Mouse (Mus musculus) frontal cortex, adult 2 months (tissue): ENCODE data around the gene Bloc1s5. TPM values are rescaled to one million over a fixed set of nuclear protein-coding genes. Genes with fewer than 3 reads are reported as not detected.
"Not testable (repeated sequence)": the region's sequence is repeated elsewhere in the genome, so short reads cannot be mapped to it uniquely, and the experiment has no call there.

Source experiments
- DNase-seq, 2 experiments: peaks; one replicate each; pipeline ENCODE4 v3.0.0; 2022; ENCODE audit warnings: low spot score in 1 of 2; ENCODE audit errors: extremely low spot score in 1 of 2
- polyA plus RNA-seq: library from polyadenylated mRNA; depleted of rRNA; stranded (reverse); fragments of >200 nt; gene quantifications from 2 replicates; pipeline ENCODE4 v1.2.3, GENCODE M21; 2012; rRNA removed

The Bloc1s5 gene
- 8.4 and 9.0 TPM in 2 replicates for polyA plus RNA-seq

DNA sequence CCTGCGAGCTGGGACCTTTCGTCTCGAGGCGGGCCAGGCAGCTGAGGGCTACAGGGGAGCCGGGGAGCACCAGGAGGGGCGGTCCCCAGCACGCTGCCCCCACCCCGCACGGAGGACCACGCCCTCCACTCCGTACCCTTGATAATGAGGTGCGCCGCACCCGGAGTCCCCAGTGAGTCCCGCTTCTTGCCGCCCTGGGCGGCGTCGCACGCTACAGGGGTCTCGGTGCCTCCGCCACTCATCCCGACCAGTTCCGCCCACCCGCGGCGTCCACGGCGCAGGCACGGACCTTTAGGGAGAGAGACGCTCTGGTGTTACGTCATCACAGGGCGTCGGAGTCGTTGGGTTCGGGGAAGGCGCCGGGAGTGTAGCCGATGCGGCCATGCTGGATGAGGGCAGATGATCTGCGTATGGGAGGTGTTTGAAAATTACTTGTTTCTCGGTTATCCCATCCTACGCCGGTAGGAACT lies at the start of gene Bloc1s5:
Bloc1s5 (minus strand) TSS at position 310 of the 470 bp plus-strand sequence.
- peak; percentile 88 to 97 for DNase-seq

DNA sequence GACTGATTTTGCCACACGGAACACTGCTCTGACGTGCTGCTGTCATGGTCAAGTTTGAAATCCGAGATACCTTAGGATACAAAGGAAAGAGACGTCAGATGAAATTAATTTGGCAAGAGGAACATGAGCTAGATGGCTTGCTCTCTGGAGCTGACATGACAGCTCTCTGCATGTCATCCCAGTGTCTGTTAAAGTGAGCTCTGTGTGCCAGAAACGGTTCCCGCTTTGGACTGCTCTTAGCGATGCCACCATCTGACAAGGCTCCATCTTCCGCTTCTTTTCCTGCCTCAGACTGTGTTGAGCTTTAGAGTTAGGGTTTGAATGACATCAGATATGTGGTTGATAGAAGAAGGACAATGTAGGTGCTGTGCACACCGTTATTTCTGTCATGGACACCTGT lies 37.4 kb upstream of the Bloc1s5 start:
- DNase-seq: no peak

DNA sequence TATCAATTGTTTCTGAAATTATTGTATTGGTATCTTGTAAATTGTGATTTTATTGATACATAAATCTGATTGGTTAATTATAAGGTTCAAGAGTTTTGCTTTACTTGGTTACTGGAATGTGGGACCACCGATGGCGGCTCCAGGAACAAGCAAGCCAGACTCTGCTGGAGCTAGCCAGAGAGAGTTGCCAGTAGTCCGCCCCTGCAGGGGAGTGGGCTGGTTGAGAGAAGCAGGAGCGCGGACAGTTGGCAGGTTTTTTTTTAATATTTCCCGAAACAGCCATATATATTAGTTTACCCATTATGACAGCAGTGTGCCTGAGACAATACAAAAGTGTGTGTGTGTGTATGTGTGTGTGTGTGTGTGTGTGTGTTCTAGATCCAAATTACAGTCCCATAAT lies 36.5 kb upstream of the Bloc1s5 start:
- not testable (repeated sequence) for DNase-seq

DNA sequence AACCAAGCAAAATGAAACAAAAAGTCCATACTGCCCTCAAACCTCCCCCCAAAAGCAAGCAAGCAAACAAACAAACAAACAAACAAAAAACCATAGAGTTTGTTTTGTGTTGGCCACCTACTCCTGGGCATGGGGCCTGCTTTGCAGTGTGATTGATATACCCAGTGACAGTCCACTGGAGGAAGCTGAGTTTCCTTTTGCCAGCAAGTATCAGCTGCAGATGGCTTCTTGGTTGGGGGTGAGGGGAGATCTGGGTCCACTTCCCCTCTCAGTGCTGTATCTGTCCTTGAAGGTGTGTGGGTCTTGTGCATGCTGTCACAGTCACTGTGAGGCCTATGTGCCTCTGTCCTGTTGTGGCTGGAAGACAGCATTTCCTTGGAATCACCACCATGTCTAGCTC lies 35.1 kb upstream of the Bloc1s5 start:
- no peak for DNase-seq

DNA sequence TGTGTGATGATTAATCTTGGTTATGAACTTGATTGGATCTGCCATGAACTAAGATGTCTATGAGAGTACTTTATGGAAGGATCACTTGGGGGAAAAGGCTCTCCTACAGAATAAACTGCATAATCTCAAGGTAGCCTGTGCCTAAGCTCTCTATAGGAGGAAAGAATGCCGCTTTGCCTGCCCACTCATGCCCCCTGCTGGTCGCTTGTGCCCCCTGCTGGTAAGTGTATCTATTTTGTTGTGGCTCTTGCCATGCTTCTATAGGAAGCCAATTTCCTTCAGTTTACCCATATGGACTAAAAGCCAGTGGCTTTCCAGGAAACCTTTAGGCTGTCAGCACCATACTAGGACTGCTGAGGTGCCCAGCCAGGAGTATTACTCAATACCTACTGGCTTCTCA lies 33.6 kb upstream of the Bloc1s5 start:
- DNase-seq: peak in 1 of 2 experiments; percentile 36

DNA sequence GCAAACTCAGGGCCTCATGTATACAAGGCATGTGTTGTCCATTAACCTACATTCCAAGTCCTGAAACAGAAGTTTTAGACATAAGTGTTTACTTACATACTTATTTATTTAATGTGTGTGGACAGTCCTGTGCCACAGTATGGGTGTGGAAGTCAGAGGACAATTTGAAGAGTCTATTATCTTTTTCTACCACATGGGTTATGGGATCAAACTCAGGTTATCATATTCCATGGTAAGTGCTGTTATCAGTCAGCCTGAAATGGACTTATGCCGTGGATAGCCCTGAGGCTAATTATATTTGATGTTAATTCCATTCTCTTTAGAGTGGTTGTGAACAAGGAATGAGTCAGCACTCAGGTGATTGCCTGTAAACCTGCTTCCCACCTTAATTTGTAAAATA lies 29.8 kb upstream of the Bloc1s5 start:
- no peak for DNase-seq

DNA sequence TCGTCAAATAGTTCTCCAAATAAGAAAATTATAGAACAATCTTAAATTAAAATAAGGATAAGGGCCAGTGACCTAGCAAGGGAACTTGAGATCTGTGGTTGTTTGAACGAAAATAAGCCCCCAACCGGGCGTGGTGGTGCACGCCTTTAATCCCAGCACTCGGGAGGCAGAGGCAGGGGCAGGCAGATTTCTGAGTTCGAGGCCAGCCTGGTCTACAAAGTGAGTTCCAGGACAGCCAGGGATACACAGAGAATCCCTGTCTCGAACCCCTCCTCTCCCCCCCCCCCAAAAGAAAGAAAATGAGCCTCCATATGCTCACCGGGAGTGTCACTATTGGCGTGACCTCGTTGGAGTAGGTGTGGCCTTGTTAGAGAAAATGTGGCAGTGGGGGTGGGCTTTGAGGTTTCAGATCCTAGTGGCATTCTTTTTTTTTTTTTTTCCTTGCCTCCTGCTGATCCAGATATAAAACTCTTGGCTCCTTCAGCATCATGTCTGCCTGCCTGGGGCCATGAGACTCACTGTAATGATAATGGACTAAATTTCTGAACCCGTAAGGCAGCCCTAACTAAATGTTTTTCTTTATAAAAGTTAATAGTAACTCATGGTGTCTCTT lies 24.7 kb upstream of the Bloc1s5 start:
- DNase-seq: no peak

DNA sequence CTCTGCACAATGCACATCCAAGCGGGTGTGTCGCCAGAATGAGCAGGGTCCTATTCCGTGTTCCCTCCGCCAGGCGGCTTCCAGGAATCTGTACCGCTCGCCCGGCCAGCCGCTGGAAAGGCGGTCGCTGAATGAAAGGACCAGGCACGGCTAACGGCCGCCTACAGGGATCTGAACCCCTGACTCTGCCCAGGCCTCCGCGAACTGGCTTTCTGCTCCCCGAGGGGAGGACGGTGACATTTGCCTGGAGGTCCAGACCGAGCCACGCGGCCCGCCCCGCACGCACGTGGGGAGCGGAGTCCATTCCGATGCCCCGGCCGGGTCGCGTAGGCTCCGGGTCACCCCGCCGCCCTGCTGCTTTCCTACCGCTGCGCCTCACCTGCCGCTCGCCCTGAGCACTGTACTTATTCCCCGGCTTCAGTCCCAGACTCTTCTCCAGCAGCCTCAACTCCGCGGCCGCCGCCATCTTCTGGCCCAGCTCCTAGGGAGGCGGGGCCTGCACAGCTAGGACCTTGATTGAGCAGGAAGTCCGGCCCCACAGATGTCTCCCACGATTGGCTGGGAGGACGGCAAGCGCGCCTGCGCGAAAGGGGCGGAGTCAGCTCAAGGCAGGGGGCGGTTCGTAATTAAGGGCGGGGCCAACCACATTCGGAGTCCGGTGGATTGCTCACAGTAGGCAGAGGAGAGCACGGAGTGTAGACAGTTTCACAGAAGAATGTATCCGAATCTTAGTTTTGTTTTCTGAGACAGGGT lies 23.8 kb upstream of the Bloc1s5 start, which contains the start of gene Eef1e1:
Eef1e1 (minus strand) TSS at position 531 of the 753 bp plus-strand sequence.
- peak; percentile 91 to 95 for DNase-seq

DNA sequence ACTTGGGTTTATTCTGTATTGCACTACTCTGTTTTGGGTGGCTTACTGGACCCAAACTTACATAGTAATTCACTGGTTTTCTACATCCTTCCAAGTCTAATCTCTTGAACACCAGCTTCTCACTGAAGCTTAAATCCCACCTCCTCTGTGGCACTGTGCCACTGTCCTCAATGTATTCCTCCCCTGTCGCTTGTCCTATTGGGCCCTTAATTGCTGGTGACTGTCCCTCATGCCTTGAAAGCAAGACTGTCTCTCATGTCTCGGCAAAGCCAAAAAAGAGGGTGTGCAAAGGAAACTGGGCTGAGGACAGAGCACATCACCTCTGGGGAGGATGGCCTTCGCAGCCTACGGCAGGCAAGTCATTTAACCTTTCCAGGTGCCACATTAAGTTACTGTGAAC lies 23.0 kb upstream of the Bloc1s5 start:
- no peak for DNase-seq

DNA sequence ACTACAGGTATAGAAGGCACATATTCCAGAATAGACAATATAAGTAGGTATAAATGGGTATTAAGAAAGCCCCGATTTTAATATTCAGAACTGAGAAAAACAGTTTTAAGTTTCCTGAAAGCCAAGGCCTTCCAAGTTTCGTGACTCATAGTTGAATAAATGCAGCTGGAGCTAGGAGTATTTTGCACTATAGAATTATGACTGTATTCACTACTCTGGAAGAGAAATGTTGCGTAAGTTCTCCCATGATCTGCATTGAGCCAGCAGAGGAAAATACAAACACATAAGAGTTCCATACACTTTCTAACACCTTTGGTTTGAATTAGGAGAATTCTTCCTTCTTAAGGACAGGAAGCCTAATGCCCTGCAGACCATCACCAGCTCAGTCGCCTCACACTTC lies 15.4 kb upstream of the Bloc1s5 start:
- no peak for DNase-seq

DNA sequence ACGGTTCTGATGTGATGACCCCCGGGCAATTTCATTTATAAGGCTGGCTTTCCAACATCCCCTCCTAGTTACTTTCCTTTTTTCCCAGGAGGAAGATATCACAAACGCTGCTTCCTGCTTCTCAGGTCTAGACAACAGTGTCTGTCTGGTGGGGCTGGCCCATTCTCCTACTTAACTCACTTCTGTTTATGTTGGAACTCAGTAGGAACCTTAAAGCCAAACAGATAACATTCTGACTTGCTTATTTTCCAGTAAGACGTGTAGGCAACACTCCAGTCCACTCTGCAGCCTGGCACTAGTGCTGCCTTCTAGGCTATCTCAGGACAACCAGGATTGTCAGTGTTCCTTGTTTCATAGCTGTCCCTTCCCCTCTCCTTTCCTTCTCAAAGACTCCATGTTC lies 14.2 kb upstream of the Bloc1s5 start:
- DNase-seq: no peak

DNA sequence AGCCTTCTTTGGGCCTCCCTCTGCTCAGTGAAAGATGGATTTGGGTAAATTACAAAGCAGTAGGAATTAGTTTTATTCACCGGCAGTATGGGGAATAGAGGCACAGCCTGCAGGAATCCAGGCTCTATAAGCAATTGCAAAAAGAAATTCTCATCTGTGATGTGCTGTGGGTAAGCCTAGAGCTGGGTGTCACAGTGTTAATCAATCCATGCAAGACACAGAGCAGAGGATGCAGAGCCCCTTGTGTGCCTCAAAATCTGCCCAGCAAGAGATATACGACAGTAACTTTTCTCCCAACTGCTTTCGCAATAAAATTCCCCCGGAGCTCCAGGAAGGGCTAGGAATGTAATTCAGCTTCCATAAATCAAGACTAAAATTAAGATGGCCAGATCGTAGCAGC lies 6.5 kb upstream of the Bloc1s5 start:
- no peak for DNase-seq

DNA sequence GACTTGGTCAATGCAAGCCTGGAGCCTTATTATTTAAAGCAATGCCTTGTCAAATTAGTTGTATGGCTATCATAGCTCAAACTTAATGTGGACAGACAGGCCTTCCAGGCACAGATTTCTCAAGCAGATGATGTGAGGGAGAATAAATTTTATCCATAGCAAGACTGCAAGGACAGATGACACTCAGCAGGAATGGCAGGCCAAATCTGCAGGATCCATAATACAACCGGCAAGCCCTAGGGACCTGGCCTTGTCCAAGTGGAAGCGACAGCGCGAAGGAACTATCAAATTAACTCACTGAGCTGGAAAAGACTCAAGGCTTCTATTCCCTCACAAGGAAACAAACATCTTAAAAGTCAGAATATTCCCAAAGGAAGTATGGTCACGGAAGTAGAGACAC lies 6.1 kb upstream of the Bloc1s5 start:
- no peak for DNase-seq

DNA sequence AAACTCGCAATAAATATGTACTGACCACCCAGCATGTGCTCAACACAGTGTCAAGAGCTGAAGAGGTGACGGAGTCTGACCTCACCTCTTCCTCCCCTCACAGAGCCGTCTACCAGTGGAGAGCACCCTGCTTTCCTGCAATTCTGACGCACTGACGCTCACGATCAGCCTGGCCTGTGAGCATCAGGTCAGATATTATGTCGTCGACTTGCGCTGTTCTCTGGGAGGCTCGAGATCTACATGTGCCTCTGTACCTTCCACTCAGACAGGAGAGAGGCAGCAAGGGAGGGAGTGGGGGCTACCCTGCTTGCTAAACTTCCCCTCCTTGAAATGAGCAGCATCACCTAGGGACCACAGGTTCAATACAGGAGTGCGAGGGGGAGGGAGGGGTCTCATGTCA lies 3.8 kb upstream of the Bloc1s5 start:
- DNase-seq: no peak

DNA sequence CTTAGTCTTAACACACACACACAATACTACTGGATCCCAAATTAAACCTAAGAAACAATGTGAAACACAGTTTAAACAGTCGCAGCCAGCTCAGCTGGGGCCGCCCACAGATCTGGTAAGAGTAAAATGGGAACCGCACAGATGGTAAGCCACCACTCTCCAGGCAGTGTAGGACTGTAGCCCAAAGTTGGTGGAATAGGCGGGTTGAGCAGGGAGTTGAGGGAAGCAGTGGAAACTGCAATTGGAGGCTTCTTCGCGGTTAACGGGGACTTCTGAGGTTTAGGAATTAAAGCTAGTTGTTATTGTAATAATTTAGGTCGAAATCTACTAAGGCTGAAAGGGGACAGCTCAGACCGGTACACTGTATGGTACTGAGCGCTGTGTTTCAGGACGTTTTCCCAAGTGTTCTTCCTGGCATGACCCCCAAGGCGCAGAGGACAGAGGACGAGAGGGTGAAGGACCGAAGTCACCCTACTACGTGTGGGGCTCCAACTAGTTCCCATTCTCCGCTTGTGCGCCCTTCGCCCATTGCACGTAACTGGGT lies 581 bp downstream of the Bloc1s5 start:
- peak; percentile 80 to 90 for DNase-seq

DNA sequence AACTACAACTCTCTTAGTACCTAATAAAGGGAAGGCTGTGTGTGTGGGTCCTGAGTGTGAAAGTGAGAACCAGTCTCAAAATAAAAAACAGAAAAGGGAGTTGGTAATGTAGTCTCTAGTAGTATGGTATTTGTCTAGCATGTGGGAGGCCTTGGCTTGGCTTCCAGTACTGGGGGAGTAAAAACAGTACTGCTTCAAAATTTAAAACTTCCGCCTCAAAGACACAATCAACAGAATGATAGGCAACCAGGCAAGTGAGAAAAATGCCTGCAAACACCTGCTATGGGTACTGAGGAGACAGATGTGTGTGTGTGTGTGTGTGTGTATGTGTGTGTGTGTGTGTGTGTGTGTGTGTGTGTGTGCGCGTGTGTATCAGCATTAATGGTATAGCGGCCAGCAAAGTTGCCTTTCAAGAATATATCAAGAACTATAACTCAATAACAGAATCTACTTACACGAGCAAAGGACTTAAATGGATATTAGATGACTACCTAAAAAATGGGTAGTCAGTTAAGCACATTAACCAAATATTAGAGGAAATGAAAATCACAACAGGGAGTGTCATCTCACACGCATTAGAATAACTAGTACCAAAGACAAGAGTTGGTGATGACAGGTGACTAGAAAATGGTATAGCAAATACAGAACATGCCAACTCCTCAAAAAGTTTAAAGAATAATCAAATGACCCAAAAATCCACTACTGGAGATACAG lies 1.5 kb downstream of the Bloc1s5 start:
- peak; percentile 17 to 48 for DNase-seq

DNA sequence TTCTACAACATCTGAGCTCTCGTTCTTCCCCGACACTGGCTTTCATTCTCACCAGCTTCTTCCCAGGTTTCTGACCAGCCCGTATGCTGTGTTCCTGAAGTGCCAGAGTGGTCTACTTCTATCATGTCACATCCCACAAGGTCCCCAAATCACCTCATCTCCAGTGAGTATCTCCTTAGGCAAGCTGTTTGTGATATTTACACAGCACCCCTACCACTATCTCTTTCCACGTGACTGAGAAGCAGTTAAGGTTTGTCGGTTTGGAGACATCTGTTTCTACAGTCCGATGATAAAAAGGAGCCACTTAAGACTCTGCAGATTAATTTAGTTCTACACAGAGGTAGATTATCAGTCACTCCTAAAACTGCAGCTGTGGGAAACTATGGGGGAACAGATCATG lies 2.4 kb downstream of the Bloc1s5 start:
- no peak for DNase-seq

DNA sequence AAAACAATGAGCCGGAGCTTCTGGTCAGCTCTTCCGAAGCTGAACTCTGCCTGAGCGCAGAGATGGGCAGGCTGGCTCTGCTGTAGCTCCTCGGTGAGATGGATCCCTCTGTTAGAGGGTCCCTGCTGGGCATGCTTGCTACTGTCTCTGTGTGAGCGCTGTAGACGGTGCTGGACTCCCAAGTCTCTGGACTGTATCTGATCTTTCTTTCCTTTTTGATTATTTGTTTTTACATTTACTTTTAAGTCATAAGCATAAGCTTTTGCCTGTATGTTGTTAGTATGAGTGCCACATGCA lies 8.7 kb downstream of the Bloc1s5 start:
- no peak for DNase-seq

DNA sequence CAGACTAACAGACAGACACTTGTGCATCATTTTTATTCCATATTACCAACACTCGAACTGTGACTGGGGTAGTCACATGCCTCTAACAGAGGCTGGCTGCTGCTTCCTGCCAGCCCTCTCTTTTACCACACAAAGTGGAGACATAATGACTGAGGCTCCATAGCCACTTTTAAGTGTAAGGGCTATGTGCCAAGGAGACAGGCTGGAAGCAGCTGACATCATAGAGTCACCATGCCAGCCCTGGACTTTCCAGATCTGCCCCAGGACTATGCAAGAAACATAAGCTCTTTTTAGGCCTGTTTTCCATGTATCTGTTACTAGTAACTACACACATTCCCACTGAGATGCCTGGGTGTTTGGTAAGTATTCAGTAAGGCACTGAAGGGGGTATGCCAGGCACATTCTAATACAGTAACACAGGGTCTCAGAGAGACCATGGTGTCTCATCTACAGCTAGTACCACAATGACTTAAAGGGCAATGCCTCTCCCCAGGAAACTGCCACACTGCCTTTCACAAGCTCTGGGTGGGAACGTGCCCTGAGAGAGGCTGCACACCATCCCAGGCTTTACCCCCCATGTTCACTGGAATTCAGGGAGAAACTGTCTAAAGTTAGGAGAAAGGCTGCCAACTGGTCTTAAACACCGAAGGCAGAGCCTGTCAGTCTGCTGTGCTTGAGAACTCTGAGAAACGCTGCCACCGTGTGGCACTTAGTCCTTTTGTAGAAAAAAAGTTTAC lies 9.2 kb downstream of the Bloc1s5 start:
- peak in 1 of 2 experiments; percentile 38 for DNase-seq

DNA sequence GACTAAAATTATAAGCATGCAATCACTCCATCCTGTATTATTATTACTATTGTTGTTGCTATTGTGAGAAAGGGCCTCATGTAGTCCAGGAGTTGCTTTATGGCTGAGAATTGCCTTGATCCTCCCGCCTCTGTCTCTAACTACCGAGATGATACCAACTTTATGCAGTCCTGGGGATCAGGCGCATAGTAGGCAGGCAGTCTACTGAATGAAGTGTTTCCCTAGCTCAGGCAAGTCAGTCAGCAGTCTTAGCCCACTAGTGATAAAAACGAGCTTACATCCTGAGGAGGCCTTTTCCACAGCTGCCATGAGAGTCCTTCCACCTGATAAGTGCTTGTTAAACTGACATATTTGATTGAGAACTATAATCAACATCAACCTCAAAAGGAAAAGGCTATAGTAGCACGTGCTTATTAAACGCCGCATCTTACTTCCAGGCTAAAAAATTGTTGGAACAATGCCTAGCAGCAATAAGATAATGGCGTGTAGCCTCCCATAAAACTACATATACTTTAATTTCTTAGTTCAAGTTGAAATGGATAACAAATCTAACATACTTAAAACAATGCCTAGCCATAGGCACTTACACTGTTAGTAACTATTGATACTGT lies 10.5 kb downstream of the Bloc1s5 start:
- no peak for DNase-seq
